Mouse (Mus musculus) E14TG2a.4 (cell line): Measurements from ENCODE around the gene Coq10a.
A peak's percentile ranks its signal among the peaks of the same experiment; 100 is the strongest.

Experiments
- H3K27me3 ChIP-seq: 2 replicates; pipeline ENCODE4 v1.6.1; 2014; ENCODE audit warnings: low read length, control low read depth; ENCODE audit not compliant: insufficient read depth
- H3K36me3 ChIP-seq: 2 replicates; pipeline ENCODE4 v1.6.1; 2014; ENCODE audit warnings: low read length, control low read depth; ENCODE audit not compliant: insufficient read depth
- H3K4me1 ChIP-seq: replicated peaks from 2 replicates; pipeline ENCODE4 v1.6.1; 2014; ENCODE audit warnings: low read depth, low read length, control low read depth
- H3K4me3 ChIP-seq: replicated peaks from 2 replicates; pipeline ENCODE4 v1.5.1; 2014; ENCODE audit warnings: mild to moderate bottlenecking, low read length
- H3K9me3 ChIP-seq: 2 replicates; pipeline ENCODE4 v1.6.1; 2014; ENCODE audit warnings: low read length, control low read depth
- CTCF ChIP-seq: conservative IDR thresholded peaks from 2 replicates; pipeline ENCODE4 v1.5.1; 2014; ENCODE audit warnings: low read length
- NANOG ChIP-seq: IDR thresholded peaks from 2 replicates; pipeline ENCODE4 v1.6.1; 2014; ENCODE audit warnings: borderline replicate concordance, low read length, mixed read lengths
- POU5F1 ChIP-seq: IDR thresholded peaks from 2 replicates; pipeline ENCODE4 v1.6.1; 2014; ENCODE audit warnings: low read length, borderline replicate concordance

Coq10a gene

DNA sequence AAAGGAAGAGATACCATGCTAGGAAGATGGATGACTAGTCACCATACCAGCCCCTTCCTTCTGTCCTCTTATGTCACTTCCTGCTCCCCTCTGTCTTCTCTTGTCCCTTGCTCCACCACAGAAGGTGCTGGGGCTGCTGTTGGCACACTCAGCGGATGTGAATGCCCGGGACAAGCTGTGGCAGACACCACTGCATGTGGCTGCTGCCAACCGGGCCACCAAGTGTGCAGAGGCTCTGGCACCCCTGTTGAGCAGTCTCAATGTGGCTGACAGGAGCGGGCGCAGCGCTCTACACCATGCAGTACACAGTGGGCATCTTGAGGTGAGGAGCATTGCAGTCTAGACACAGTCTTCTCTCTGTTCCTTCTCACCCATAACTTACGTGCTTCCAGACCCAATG is 10.5 kb upstream of the Coq10a start:
- no peak overlapping the region for H3K4me3 ChIP-seq
- peaks cover 41% of the 10 kb centered on the region for H3K4me1 ChIP-seq
- H3K27me3 ChIP-seq, result no peaks in the 10 kb centered on the region
- peaks cover 62% of the 10 kb centered on the region for H3K36me3 ChIP-seq
- H3K9me3 ChIP-seq, result no peaks in the 10 kb centered on the region
- no peak for TF ChIP-seq POU5F1
- no peak for TF ChIP-seq NANOG

DNA sequence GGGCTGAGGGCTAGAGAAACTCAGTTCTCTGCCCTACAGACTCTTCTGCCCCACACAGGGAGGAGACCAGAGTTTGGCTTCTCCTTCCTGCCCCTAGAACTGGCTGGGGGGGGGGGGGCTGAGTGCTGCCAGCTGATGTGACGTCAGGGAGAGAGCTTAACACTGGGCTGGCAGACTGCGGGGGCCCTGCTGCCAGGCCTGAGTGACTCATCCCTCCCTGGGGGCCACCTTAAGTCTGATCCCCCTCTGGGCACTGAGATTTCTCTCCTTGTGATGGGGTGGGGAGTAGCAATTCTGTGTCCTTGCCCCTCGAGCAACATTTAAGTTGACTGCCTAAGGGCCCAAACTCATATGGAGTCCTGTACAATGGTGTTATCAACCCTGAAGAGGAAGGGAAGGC is 9.7 kb upstream of the Coq10a start:
- no peaks in the 10 kb centered on the region for H3K27me3 ChIP-seq
- H3K36me3 ChIP-seq, result peaks cover 54% of the 10 kb centered on the region
- peak overlapping the region; percentile 92; the same call in 1 of the 2 replicates for H3K4me3 ChIP-seq
- peaks cover 45% of the 10 kb centered on the region for H3K4me1 ChIP-seq
- no peak for TF ChIP-seq CTCF
- TF ChIP-seq POU5F1, result no peak
- TF ChIP-seq NANOG, result no peak
- no peaks in the 10 kb centered on the region for H3K9me3 ChIP-seq

DNA sequence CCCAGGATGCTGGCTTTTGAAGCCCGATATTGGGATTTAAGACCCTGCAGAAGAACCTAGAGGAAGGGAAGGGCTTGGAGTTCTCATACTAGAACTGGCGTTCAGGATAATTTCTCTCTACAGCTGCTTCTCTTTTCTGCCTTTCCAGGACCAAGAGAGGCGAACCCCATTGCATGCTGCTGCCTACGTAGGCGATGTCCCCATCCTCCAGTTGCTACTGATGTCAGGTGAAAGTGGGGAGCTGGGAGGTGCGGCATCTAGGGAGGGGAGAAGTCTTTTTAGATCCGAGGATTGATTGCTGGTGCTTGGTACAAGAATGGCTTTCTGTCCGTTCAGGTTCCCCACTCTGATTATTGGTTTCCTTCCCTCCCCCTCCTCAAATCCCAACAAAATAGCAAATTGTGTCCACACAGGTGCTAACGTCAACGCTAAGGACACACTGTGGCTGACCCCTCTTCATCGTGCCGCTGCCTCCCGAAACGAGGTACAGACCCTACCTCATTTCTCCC is 9.2 kb upstream of the Coq10a start:
- no peaks in the 10 kb centered on the region for H3K27me3 ChIP-seq
- TF ChIP-seq NANOG, result no peak
- no peak for TF ChIP-seq CTCF
- H3K4me1 ChIP-seq, result peaks cover 50% of the 10 kb centered on the region
- H3K36me3 ChIP-seq, result peaks cover 49% of the 10 kb centered on the region
- no peaks in the 10 kb centered on the region for H3K9me3 ChIP-seq
- peak overlapping the region; percentile 92 for H3K4me3 ChIP-seq

DNA sequence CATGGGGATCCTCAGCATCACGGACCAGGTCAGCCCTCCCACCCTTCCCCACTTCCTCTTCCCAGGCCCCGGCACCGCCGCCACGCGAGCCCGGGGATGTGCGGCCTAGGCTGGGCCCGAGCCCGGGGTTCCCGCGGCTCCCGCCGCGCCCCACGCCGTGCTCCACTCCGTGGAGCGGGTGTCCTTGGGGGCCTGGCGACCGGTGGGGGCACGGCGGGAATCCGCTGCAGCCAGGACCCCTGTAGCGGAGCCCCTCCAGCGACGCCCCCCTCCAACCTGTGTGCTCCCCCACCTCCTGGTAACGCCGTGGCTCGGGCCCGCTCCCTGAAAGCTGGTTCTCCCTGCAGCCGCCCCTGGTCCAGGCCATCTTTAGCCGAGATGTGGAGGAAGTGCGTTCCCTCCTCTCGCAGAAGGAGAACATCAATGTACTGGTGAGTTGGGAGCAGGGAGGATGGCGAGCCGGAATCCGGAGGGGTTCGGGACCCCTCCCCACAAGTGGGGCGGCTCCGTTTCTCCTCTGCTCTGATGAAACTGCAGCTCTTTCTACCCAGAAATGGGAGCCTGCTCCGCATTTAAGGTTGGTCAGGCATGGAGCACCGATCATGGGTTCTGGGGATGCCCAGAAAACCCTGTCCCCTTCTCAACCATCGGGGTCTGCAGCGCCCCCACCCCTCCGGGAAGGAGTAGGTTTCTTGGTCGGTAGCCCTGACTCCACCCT is 8.6 kb upstream of the Coq10a start:
- Histone ChIP-seq H3K36me3 (peaks cover 43% of the 10 kb centered on the region), H3K27me3 (no peaks in the 10 kb centered on the region), H3K4me3 (peak overlapping the region; percentile 92), H3K4me1 (peaks cover 50% of the 10 kb centered on the region), H3K9me3 (no peaks in the 10 kb centered on the region)
- TF ChIP-seq POU5F1, result no peak

DNA sequence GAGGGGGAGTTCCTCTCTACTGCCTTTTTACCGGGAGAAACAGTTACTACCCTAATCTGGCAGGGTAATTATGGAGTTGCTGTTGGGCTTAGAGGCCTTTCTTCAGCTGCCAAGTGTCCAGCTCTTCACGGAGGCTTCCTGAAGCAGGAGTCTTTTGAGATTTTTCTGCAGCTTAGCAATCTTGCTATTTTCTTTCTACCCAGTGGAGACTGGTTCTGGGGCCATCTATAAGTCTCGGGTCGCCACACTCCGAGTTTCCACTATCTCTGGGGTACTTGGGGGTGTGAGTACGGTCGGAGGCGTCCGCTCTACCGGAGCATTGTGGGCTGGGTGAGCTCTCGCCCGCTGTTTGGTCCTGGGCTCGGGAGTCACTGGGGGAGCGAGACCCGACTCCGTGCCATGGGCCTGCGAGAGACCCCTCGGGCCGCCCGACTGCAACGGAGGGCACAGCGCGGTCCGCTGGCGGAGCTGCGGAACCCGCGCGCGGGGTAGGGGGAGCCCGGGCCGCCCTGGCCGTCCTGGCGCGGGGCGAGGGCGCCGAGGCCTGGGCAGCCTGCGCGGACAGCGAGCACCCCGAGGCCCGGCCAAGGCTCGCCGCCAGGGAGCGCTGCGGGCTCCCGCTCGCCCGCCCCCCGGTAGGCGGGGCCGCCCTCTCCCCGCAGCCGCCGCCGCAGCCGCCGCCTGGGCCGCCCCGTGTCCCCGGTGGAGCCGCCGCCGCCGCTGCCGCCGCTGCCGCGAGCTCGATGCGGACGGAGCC is 7.8 kb upstream of the Coq10a start, which contains the start of gene Ankrd52:
Gene Ankrd52 (plus strand): TSS at position 661 of the 757 bp plus-strand sequence.
- H3K27me3 ChIP-seq, result no peaks in the 10 kb centered on the region
- peaks cover 35% of the 10 kb centered on the region for H3K36me3 ChIP-seq
- TF ChIP-seq NANOG (no peak), POU5F1 (no peak), CTCF (no peak)
- peak within 1 kb of the TSS; percentile 92 for H3K4me3 ChIP-seq
- no peaks in the 10 kb centered on the region for H3K9me3 ChIP-seq
- peaks cover 55% of the 10 kb centered on the region for H3K4me1 ChIP-seq

DNA sequence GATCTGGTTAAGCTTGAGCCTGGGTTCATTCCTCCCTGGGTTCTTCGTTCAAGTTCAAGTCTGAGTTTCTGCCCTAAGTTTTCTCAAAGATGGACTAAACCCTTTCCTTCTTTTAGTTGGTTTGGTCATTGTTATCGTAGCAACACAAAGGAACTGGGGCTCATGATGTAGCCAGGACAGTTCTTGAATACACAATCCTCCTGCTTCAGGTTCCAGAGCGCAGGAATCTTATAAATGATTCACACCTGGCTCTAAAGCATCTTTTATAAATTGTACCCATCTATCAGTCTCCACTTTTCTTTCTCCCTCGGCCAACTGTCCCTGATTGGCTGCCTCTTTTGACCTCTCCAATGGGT is 7.3 kb upstream of the Coq10a start:
- Histone ChIP-seq H3K4me3 (peak overlapping the region; percentile 92), H3K4me1 (peaks cover 61% of the 10 kb centered on the region), H3K9me3 (no peaks in the 10 kb centered on the region), H3K36me3 (peaks cover 30% of the 10 kb centered on the region), H3K27me3 (no peaks in the 10 kb centered on the region)
- TF ChIP-seq CTCF, result no peak
- TF ChIP-seq POU5F1, result no peak
- TF ChIP-seq NANOG, result no peak

DNA sequence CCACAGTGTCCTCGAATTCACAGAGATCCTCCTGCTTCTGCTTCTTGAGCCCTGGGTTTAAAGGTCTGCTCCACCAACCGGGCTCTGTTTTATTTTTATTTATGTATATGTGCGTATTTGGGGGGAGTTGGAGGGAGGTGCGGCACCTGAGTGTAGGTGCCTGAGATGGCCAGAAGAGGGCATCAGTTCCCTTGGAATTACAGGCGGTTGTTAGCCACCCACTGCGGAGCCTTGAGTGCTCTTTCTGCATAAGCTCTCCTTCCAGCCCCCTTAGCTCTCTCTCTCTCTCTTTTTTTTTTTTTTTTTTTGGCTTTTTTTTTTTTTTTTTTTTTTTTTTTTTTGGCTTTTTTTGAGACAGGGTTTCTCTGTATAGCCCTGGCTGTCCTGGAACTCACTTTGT is 5.6 kb upstream of the Coq10a start:
- Histone ChIP-seq H3K36me3 (peaks cover 16% of the 10 kb centered on the region), H3K4me1 (peaks cover 70% of the 10 kb centered on the region), H3K9me3 (no peaks in the 10 kb centered on the region), H3K27me3 (no peaks in the 10 kb centered on the region), H3K4me3 (no peak overlapping the region)
- TF ChIP-seq CTCF (peak; percentile 61), NANOG (no peak)

DNA sequence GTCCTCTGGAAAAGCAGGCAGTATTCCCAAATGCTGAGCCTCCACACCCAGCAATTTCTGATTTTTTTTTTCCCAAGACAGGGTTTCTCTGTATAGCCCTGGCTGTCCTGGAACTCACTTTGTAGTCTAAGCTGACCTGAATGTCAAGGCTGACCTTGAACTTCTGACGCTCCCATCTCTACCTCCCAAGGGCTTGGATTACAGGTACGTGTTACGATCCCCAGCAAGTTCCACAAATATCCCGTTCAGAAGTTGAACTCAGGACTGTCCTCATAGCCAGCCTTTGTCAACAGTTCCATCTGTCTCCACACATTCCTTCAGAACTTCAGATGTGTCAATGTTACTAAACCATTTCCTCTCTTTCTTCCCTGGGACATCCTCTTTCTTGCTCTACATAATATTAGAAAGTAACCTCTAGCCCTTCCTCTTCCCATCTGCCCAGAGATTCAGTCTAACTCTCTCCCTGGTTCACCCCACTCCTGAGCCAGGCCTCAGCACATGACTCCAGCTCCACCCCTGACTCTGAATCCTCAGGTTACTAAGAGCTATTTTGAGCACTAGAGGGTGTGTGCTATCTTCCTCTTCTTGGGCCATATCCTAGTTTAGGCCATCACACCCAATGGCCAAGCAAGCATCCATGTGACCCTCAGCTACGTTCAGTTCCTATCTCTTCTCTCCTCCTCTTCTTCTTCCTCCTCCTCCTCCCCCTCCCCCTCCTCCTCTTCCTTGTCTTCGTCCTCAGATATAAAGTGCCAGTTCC is 4.4 kb upstream of the Coq10a start:
- Histone ChIP-seq H3K4me3 (no peak overlapping the region), H3K9me3 (no peaks in the 10 kb centered on the region), H3K27me3 (no peaks in the 10 kb centered on the region), H3K4me1 (peaks cover 69% of the 10 kb centered on the region), H3K36me3 (peaks cover 3% of the 10 kb centered on the region)
- TF ChIP-seq CTCF, result no peak
- TF ChIP-seq NANOG, result no peak
- TF ChIP-seq POU5F1, result no peak

DNA sequence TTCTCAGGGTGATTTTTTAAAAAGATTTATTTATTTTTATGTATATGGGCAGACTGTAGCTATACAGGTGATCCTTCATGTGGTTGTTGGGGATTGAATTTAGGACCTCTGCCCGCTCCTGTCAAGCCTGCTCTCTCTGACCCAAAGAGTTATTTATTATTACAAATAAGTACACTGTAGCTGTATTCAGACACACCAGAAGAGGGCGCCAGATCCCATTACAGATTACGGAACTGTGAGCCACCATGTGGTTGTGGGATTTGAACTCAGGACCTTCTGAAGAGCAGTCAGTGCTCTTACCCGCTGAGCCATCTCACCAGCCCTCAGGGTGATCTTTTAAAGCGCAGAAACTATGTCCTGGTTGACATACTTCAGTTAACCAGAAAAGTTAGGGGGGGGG is 3.3 kb upstream of the Coq10a start:
- Histone ChIP-seq H3K36me3 (no peaks in the 10 kb centered on the region), H3K9me3 (no peaks in the 10 kb centered on the region), H3K4me3 (no peak overlapping the region), H3K27me3 (no peaks in the 10 kb centered on the region), H3K4me1 (peaks cover 71% of the 10 kb centered on the region)
- peak; percentile 47 for TF ChIP-seq CTCF
- no peak for TF ChIP-seq NANOG
